Comparison of ENCODE assay signal across 9 mouse cellular contexts in the genomic region with DNA sequence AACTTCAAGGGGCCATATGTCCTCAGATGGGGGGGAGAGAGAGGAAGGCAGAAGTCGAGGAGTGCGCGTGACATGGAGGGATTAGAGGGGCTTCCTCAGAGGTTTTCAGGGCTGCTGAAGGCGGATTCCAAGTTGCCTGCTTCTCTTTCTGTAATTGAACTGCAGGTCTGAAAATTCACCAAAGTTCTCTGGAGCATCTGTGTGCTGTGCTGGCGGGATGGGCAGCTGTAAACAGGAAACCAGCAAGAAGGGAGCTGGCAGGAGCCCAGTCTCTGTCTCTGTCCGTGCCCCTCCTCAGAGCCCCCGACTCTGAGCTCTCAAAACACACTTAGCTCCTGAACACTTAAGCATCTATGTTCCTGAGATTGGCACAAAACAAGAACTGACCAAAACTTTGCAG. TPM values are rescaled to one million over a fixed set of nuclear protein-coding genes. Genes with fewer than 3 reads are reported as not detected.
DNase-seq lines count a peak whose midpoint lies in the region; ATAC-seq and TF ChIP-seq lines count a peak whose summit lies in the region.
"Had no signal": no experiment of that assay in that cellular context is flagged by ENCODE, and none has a peak within 500 bp of the region (broad histone marks: within the 10 kb centered on the region; RNA-seq: fewer than 3 reads in every experiment).

No protein-coding gene starts in this region.

- no peak overlapping the region for H3K9ac ChIP-seq in neural tube, embryonic 11.5 days (ENCODE audit: low read length)
- H3K9ac ChIP-seq in limb, embryonic 13.5 days: peak overlapping the region; percentile 45; the same call in 1 of the 2 replicates

- peak overlapping the region; percentile 97; the same call in 1 of the 2 replicates for H3K27ac ChIP-seq in neural tube, embryonic 11.5 days (ENCODE audit: low read depth, low read length)
- H3K27ac ChIP-seq in limb, embryonic 13.5 days: peak overlapping the region; percentile 100
- no peak overlapping the region for H3K27ac ChIP-seq in left cerebral cortex, adult 2 months

- no peaks in the 10 kb centered on the region for H3K27me3 ChIP-seq in neural tube, embryonic 11.5 days (ENCODE audit: control insufficient read depth, insufficient read depth, low read length)
- no peaks in the 10 kb centered on the region for H3K27me3 ChIP-seq in limb, embryonic 13.5 days
- H3K27me3 ChIP-seq: CH12.LX had no signal

- H3K9me3 ChIP-seq in neural tube, embryonic 11.5 days (ENCODE audit: control insufficient read depth, low read length): no peaks in the 10 kb centered on the region
- H3K9me3 ChIP-seq in limb, embryonic 13.5 days: no peaks in the 10 kb centered on the region

- no peak for ATAC-seq in cerebellum, adult (ENCODE audit: insufficient number of reproducible peaks, low FRiP score, low TSS enrichment)
- ATAC-seq in neural tube, embryonic 11.5 days (ENCODE audit: insufficient read depth, low FRiP score, low TSS enrichment): no peak
- ATAC-seq in limb, embryonic 13.5 days (ENCODE audit: low FRiP score, low read depth): no peak
- ATAC-seq in erythroblast, adult 5-6 weeks (replicated peaks; ENCODE audit: low FRiP score, poor library complexity, severe bottlenecking): no peak

- H3K4me1 ChIP-seq in neural tube, embryonic 11.5 days (ENCODE audit: control insufficient read depth, insufficient read depth, low read length): peaks cover 25% of the 10 kb centered on the region
- peaks cover 65% of the 10 kb centered on the region for H3K4me1 ChIP-seq in limb, embryonic 13.5 days

- 26% methylated on average over 7 of the region's 7 CpGs for WGBS in neural tube, embryonic 11.5 days
- WGBS in limb, embryonic 13.5 days: 9% methylated on average over 7 of the region's 7 CpGs

- DNase-seq in cerebellum, postnatal 10 days: peak; percentile 27 to 30
- no peak for DNase-seq in neural tube, embryonic 11.5 days (ENCODE audit: low spot score)
- DNase-seq in neural tube, embryonic 10.5 days (ENCODE audit: extremely low spot score, low spot score): no peak
- peak; percentile 40 to 41 for DNase-seq in thymus, postnatal 36 days
- DNase-seq in left cerebral cortex, adult 2 months (ENCODE audit: extremely low spot score in 1 of 2, low spot score in 2 of 2): no peak

- no peaks in the 10 kb centered on the region for H3K36me3 ChIP-seq in neural tube, embryonic 11.5 days (ENCODE audit: control insufficient read depth, insufficient read depth, low read length)
- no peaks in the 10 kb centered on the region for H3K36me3 ChIP-seq in limb, embryonic 13.5 days

- no peak overlapping the region for H3K4me3 ChIP-seq in neural tube, embryonic 11.5 days (ENCODE audit: low read depth, low read length)
- no peak overlapping the region for H3K4me3 ChIP-seq in limb, embryonic 13.5 days
- no peak overlapping the region for H3K4me3 ChIP-seq in left cerebral cortex, adult 2 months

- H3K4me2 ChIP-seq in neural tube, embryonic 11.5 days (ENCODE audit: low read depth): no peak overlapping the region; the same call in 1 of the 2 replicates
- peak overlapping the region; percentile 99 for H3K4me2 ChIP-seq in limb, embryonic 13.5 days (replicated peaks)

- no peak for TF ChIP-seq CTCF in left cerebral cortex, adult 2 months (IDR thresholded peaks at IDR 0.05)

- intact Hi-C loops in left cerebral cortex, adult 2 months (cut with DNase I): no loop called here

RNA-seq across cellular contexts. Expression of a gene that starts 36.5 kb away (rescaled TPM):
- 1.4 and 1.8 TPM in 2 replicates for polyA plus RNA-seq in neural tube, embryonic 11.5 days (2014; fragmentation: Nextera tagmentation; extraction: Ambion mirVana)
- polyA plus RNA-seq in limb, embryonic 13.5 days (2015; fragmentation: Nextera tagmentation; extraction: Ambion mirVana): 5.1 and 5.5 TPM in 2 replicates
- 10 to 100 TPM; 51.7 to 54.1 TPM for total RNA-seq in left cerebral cortex, adult 2 months (2021)
- 0.19 and 2.7 TPM in 2 replicates for total RNA-seq in erythroblast, adult 5-6 weeks (2015; ENCODE audit: low replicate concordance)
- 1.3 TPM in 2 replicates for total RNA-seq in erythroblast, adult 5-6 weeks (2017; ENCODE audit: low replicate concordance)

Comparison
In these comparisons a context has a peak if more than half of its experiments do, and no peak if none do; other contexts are left out.
1. DNase-seq: peak in cerebellum, postnatal 10 days (2 of 2) and thymus, postnatal 36 days (2 of 2); none in neural tube, embryonic 11.5 days (single experiment), neural tube, embryonic 10.5 days (single experiment) and left cerebral cortex, adult 2 months (0 of 2).
2. RNA of a gene that starts 36.5 kb away (total RNA-seq): 51.7 to 54.1 TPM in left cerebral cortex, adult 2 months; 0.19 to 2.7 TPM in erythroblast, adult 5-6 weeks; every median in the first group is over 10 times any median in the second.